Mouse (Mus musculus) MEL (cell line): ENCODE measurements around the gene Nptxr. TPM values are rescaled to one million over a fixed set of nuclear protein-coding genes. Genes with fewer than 3 reads are reported as not detected.
A peak's percentile ranks its signal among the peaks of the same experiment; 100 is the strongest.

Experiments
- DNase-seq: peaks from one replicate; pipeline ENCODE4 v3.0.0; 2011; ENCODE audit warnings: low read depth, low spot score
- H3K27ac ChIP-seq: 2 replicates; pipeline ENCODE4 v1.5.1; 2012; ENCODE audit warnings: low read depth, mild to moderate bottlenecking, control low read depth, low read length, moderate library complexity; ENCODE audit not compliant: control insufficient read depth
- H3K27me3 ChIP-seq, 2 experiments: fragments of 150-350 bp in 1 of 2; sonication (generic) in 1 of 2; 2 replicates each; pipeline ENCODE4 v1.6.1; 2012; ENCODE audit warnings: low read length in 2 of 2, mild to moderate bottlenecking in 2 of 2, improper control_type of control experiment in 1 of 2, moderate library complexity in 1 of 2; ENCODE audit not compliant: insufficient read depth in 2 of 2, control insufficient read depth in 1 of 2
- H3K36me3 ChIP-seq, 2 experiments: 2 replicates each; pipeline ENCODE4 v1.6.1; 2012 to 2014; ENCODE audit warnings: low read length in 2 of 2, improper control_type of control experiment in 1 of 2, inconsistent platforms in 1 of 2, mild to moderate bottlenecking in 1 of 2; ENCODE audit not compliant: insufficient read depth in 2 of 2, control insufficient read depth in 1 of 2
- H3K4me1 ChIP-seq, 2 experiments: fragments of 150-350 bp in 1 of 2; sonication (generic) in 1 of 2; 2 replicates each; pipeline ENCODE4 v1.6.1; 2012; ENCODE audit warnings: low read length in 2 of 2, improper control_type of control experiment in 1 of 2, mild to moderate bottlenecking in 1 of 2; ENCODE audit not compliant: insufficient read depth in 2 of 2, control insufficient read depth in 1 of 2
- H3K4me3 ChIP-seq, 2 experiments: fragments of 150-350 bp in 1 of 2; sonication (generic) in 1 of 2; 2 replicates each; pipeline ENCODE4 v1.5.1; 2012; ENCODE audit warnings: low read depth in 2 of 2, low read length in 2 of 2, mild to moderate bottlenecking in 2 of 2, moderate library complexity in 2 of 2, control low read depth in 1 of 2, improper control_type of control experiment in 1 of 2; ENCODE audit not compliant: control insufficient read depth in 1 of 2, insufficient read depth in 1 of 2
- H3K79me2 ChIP-seq: 2 replicates; pipeline ENCODE4 v1.6.1; 2012; ENCODE audit warnings: mild to moderate bottlenecking, low read length, moderate library complexity; ENCODE audit not compliant: control insufficient read depth, poor library complexity, insufficient read depth
- H3K9ac ChIP-seq: 2 replicates; pipeline ENCODE4 v1.6.1; 2012; ENCODE audit warnings: low read depth, mild to moderate bottlenecking, control low read depth, low read length, moderate library complexity; ENCODE audit not compliant: control insufficient read depth, poor library complexity, severe bottlenecking
- H3K9me3 ChIP-seq: fragments of 150-350 bp; sonication (generic); replicated peaks from 2 replicates; pipeline ENCODE4 v1.6.1; 2012; ENCODE audit warnings: mild to moderate bottlenecking, low read length, improper control_type of control experiment, moderate library complexity; ENCODE audit not compliant: insufficient read depth
- CTCF ChIP-seq, 3 experiments: IDR thresholded peaks in 2 of 3; conservative IDR thresholded peaks in 1 of 3; 2 replicates each; pipeline ENCODE4 v1.5.1; 2011 to 2012; ENCODE audit warnings: low read length in 3 of 3, low read depth in 2 of 3, mild to moderate bottlenecking in 2 of 3, improper control_type of control experiment in 1 of 3, inconsistent platforms in 1 of 3, mixed read lengths in 1 of 3, moderate library complexity in 1 of 3; ENCODE audit not compliant: control insufficient read depth in 1 of 3, insufficient read depth in 1 of 3, poor library complexity in 1 of 3, severe bottlenecking in 1 of 3
- ELF1 ChIP-seq: IDR thresholded peaks from 2 replicates; pipeline ENCODE4 v1.6.1; 2014; ENCODE audit warnings: low read depth, mild to moderate bottlenecking, inconsistent platforms, low read length, improper control_type of control experiment, moderate library complexity
- EP300 ChIP-seq, 2 experiments: IDR thresholded peaks; 2 replicates each; pipeline ENCODE4 v1.6.1; 2011; ENCODE audit warnings: improper control_type of control experiment in 2 of 2, low read length in 2 of 2, low read depth in 1 of 2, mild to moderate bottlenecking in 1 of 2
- GABPA ChIP-seq: IDR thresholded peaks from 2 replicates; pipeline ENCODE4 v1.6.1; 2012; ENCODE audit warnings: low read depth, mild to moderate bottlenecking, inconsistent platforms, low read length, improper control_type of control experiment, moderate library complexity
- JUND ChIP-seq: IDR thresholded peaks from 2 replicates; pipeline ENCODE4 v1.6.1; 2011; ENCODE audit warnings: low read depth, mild to moderate bottlenecking, improper control_type of control experiment, low read length
- MAX ChIP-seq: IDR thresholded peaks from 2 replicates; pipeline ENCODE4 v1.6.1; 2011; ENCODE audit warnings: low read length, improper control_type of control experiment
- MAZ ChIP-seq: IDR thresholded peaks from 2 replicates; pipeline ENCODE4 v1.6.1; 2012; ENCODE audit warnings: low read depth, mild to moderate bottlenecking, inconsistent platforms, low read length, improper control_type of control experiment
- MEF2A ChIP-seq: IDR thresholded peaks from 2 replicates; pipeline ENCODE4 v1.6.1; 2014; ENCODE audit warnings: low read depth, mild to moderate bottlenecking, inconsistent platforms, low read length, improper control_type of control experiment; ENCODE audit not compliant: poor library complexity, insufficient replicate concordance, severe bottlenecking; ENCODE audit errors: extremely low read depth
- NRF1 ChIP-seq: IDR thresholded peaks from 2 replicates; pipeline ENCODE4 v1.6.1; 2014; ENCODE audit warnings: low read depth, mild to moderate bottlenecking, inconsistent platforms, low read length, improper control_type of control experiment, moderate library complexity; ENCODE audit not compliant: poor library complexity, insufficient read depth, severe bottlenecking
- POLR2AphosphoS2 ChIP-seq: IDR thresholded peaks from 2 replicates; pipeline ENCODE4 v1.6.1; 2011; ENCODE audit warnings: low read length, improper control_type of control experiment
- POLR2AphosphoS5 ChIP-seq: IDR thresholded peaks from 2 replicates; pipeline ENCODE4 v1.6.1; 2012; ENCODE audit warnings: low read depth, borderline replicate concordance, mild to moderate bottlenecking, inconsistent platforms, low read length, moderate library complexity, mixed read lengths
- RAD21 ChIP-seq: IDR thresholded peaks from 2 replicates; pipeline ENCODE4 v1.6.1; 2011; ENCODE audit warnings: mild to moderate bottlenecking, low read depth, low read length, improper control_type of control experiment
- SMC3 ChIP-seq: IDR thresholded peaks from 2 replicates; pipeline ENCODE4 v1.6.1; 2011; ENCODE audit warnings: low read depth, low read length, improper control_type of control experiment
- TCF12 ChIP-seq: IDR thresholded peaks from 2 replicates; pipeline ENCODE4 v1.6.1; 2014; ENCODE audit warnings: low read depth, mild to moderate bottlenecking, inconsistent platforms, low read length, improper control_type of control experiment, moderate library complexity
- UBTF ChIP-seq: IDR thresholded peaks from 2 replicates; pipeline ENCODE4 v1.6.1; 2012; ENCODE audit warnings: low read depth, mild to moderate bottlenecking, inconsistent platforms, low read length, improper control_type of control experiment, moderate library complexity, borderline replicate concordance; ENCODE audit not compliant: insufficient read depth
- USF2 ChIP-seq, 2 experiments: IDR thresholded peaks; 2 replicates each; pipeline ENCODE4 v1.6.1; 2011 to 2012; ENCODE audit warnings: improper control_type of control experiment in 2 of 2, low read length in 2 of 2, borderline replicate concordance in 1 of 2, inconsistent platforms in 1 of 2, low read depth in 1 of 2, mild to moderate bottlenecking in 1 of 2; ENCODE audit not compliant: insufficient read depth in 1 of 2
- ZC3H11A ChIP-seq: IDR thresholded peaks from 2 replicates; pipeline ENCODE4 v1.6.1; 2012; ENCODE audit warnings: low read depth, mild to moderate bottlenecking, inconsistent platforms, low read length, improper control_type of control experiment
- polyA plus RNA-seq, 2 experiments: library from polyadenylated mRNA; stranded (reverse) in 1 of 2; unstranded in 1 of 2; fragments of >175 nt in 1 of 2; fragments of >200 nt in 1 of 2; gene quantifications; 2 replicates each; pipeline versions ENCODE4 v1.2.1 to v1.2.4; 2012; ENCODE audit warnings: low replicate concordance in 2 of 2, low read depth in 1 of 2; ENCODE audit not compliant: insufficient read length in 2 of 2, insufficient read depth in 1 of 2, missing spikeins in 1 of 2
- total RNA-seq: library from RNA; depleted of rRNA; stranded (reverse); fragments of 300-350 nt; gene quantifications from 2 replicates; pipeline ENCODE4 v1.2.3, GENCODE M21; 2012

Gene Nptxr
- total and polyA plus RNA-seq, 3 experiments = 0.04 to 0.33 TPM; not detected in 1

DNA sequence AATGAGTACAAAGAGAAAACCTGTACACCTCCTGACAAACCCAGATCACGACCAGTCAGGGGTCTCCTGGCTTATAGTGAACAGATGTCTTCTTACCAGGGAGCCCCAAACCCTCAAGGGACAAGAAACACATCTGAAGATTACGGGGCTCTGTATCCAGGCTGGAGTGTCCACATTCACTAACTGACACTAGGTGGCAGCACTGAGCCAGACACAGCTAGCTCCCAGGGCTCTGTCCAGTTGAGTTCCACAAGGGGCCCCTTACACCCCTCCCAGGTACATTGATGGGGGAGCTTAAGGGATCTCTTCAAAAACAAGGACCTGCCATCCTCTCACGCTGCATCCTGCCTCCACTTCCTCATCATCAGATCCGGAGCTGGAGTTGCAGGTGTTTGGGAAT is 25.8 kb upstream of the Nptxr start:
- Histone ChIP-seq H3K4me1 (peaks cover 0 to 15% of the 10 kb centered on the region in 2 experiments; a peak in 1 of 4 replicates), H3K36me3 (peaks cover 0 to 13% of the 10 kb centered on the region in 2 experiments; a peak in 3 of 4 replicates), H3K27me3 (no peaks in the 10 kb centered on the region), H3K9ac (no peak overlapping the region), H3K79me2 (peaks cover 19% of the 10 kb centered on the region), H3K9me3 (no peaks in the 10 kb centered on the region), H3K4me3 (no peak overlapping the region), H3K27ac (no peak overlapping the region)
- DNase-seq = peak; percentile 86
- TF ChIP-seq MAZ = no peak
- TF ChIP-seq MEF2A = no peak
- TF ChIP-seq RAD21 = peak; percentile 33
- no peak for TF ChIP-seq ELF1
- peak; percentile 56 for TF ChIP-seq SMC3
- peak; percentile 39; the same call in 1 of the 2 replicates for TF ChIP-seq POLR2AphosphoS2
- peak; percentile 72 to 87 (median 76) for TF ChIP-seq CTCF (IDR thresholded peaks at IDR 0.05 in 2 of 3, conservative IDR thresholded peaks at IDR 0.05 in 1 of 3; ENCODE audit: control insufficient read depth in 1 of 3, insufficient read depth in 1 of 3, low read depth in 2 of 3, low read length in 3 of 3, poor library complexity in 1 of 3, severe bottlenecking in 1 of 3)

DNA sequence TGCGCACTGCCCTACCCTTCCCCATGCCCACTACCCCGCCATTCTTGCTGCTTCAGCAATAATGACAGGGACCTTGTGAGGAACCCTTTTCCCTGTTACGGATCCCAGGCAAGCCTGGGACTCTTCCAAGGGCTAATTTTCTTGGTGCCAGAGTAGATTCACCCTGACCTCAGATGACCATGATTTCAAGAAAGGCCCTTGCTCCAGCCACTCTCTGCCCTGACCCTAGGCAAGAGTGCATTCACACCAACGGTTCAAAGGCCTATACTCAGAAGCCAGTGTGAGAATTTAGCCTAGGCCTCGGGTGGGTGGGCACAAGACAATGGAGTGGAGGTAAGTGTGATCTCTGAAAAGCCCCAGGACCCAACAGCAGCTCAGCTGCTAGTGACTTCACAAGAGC is 24.9 kb upstream of the Nptxr start:
- TF ChIP-seq MEF2A (no peak), TCF12 (no peak), NRF1 (no peak), EP300 (IDR thresholded peaks at IDR 0.05; ENCODE audit: low read depth in 1 of 2, low read length in 2 of 2) (no peak), UBTF (no peak), GABPA (no peak), JUND (no peak), ZC3H11A (no peak), MAX (no peak), POLR2AphosphoS5 (no peak), CTCF (IDR thresholded peaks at IDR 0.05 in 2 of 3, conservative IDR thresholded peaks at IDR 0.05 in 1 of 3; ENCODE audit: control insufficient read depth in 1 of 3, insufficient read depth in 1 of 3, low read depth in 2 of 3, low read length in 3 of 3, poor library complexity in 1 of 3, severe bottlenecking in 1 of 3) (no peak), USF2 (IDR thresholded peaks at IDR 0.05; ENCODE audit: borderline replicate concordance in 1 of 2, insufficient read depth in 1 of 2, low read depth in 1 of 2, low read length in 2 of 2) (no peak)
- Histone ChIP-seq H3K27ac (no peak overlapping the region), H3K79me2 (peaks cover 19% of the 10 kb centered on the region), H3K36me3 (peaks cover 0 to 12% of the 10 kb centered on the region in 2 experiments; a peak in 3 of 4 replicates), H3K27me3 (no peaks in the 10 kb centered on the region), H3K9me3 (no peaks in the 10 kb centered on the region), H3K4me1 (peaks cover 2 to 11% of the 10 kb centered on the region in 2 experiments; a peak in 2 of 4 replicates), H3K9ac (no peak overlapping the region), H3K4me3 (no peak overlapping the region)
- no peak for DNase-seq
